Comparison of ENCODE assay signal across 13 mouse cellular contexts in genomic region chr10:117862014-117862580, GRCm38 (mm10). TPM values are rescaled to one million over a fixed set of nuclear protein-coding genes. Genes with fewer than 3 reads are reported as not detected.
DNase-seq lines count a peak whose midpoint lies in the region; ATAC-seq and TF ChIP-seq lines count a peak whose summit lies in the region.
"Had no signal": no experiment of that assay in that cellular context is flagged by ENCODE, and none has a peak within 500 bp of the region (broad histone marks: within the 10 kb centered on the region; RNA-seq: fewer than 3 reads in every experiment).

No protein-coding gene starts in this region.

- no peaks in the 10 kb centered on the region for H3K36me3 ChIP-seq in midbrain, embryonic 13.5 days
- H3K36me3 ChIP-seq in midbrain, embryonic 10.5 days = no peaks in the 10 kb centered on the region
- no peaks in the 10 kb centered on the region for H3K36me3 ChIP-seq in lung, embryonic 14.5 days (ENCODE audit: insufficient read depth)
- H3K36me3 ChIP-seq: neural tube, embryonic 12.5 days had no signal

- peak; percentile 40; the same call in 1 of the 2 replicates for ATAC-seq in midbrain, embryonic 13.5 days
- peak; percentile 80 for ATAC-seq in lung, embryonic 14.5 days (ENCODE audit: insufficient read depth)

- peak; percentile 32 for DNase-seq in embryo, embryonic 10 days (ENCODE audit: low spot score)
- DNase-seq in embryo, embryonic 11 days = no peak
- DNase-seq in midbrain, embryonic 10.5 days (ENCODE audit: low spot score) = no peak
- peak; percentile 59 for DNase-seq in lung, embryonic 14.5 days
- no peak for DNase-seq in layer of hippocampus, adult 2 months (ENCODE audit: low spot score in 2 of 2)
- no peak for DNase-seq in layer of hippocampus, adult 9-10 months (ENCODE audit: low spot score)
- no peak for DNase-seq in heart, adult 18-20 months
- DNase-seq: adrenal gland, postnatal 14 days; cerebellum, adult 11 months had no signal

- no peaks in the 10 kb centered on the region for H3K27me3 ChIP-seq in midbrain, embryonic 13.5 days
- H3K27me3 ChIP-seq in midbrain, embryonic 10.5 days (ENCODE audit: low read depth, poor library complexity, severe bottlenecking) = no peaks in the 10 kb centered on the region
- no peaks in the 10 kb centered on the region for H3K27me3 ChIP-seq in lung, embryonic 14.5 days (ENCODE audit: insufficient read depth, low read length)
- H3K27me3 ChIP-seq: neural tube, embryonic 12.5 days had no signal

- H3K9me3 ChIP-seq in midbrain, embryonic 13.5 days = no peaks in the 10 kb centered on the region
- no peaks in the 10 kb centered on the region for H3K9me3 ChIP-seq in midbrain, embryonic 10.5 days (replicated peaks)
- H3K9me3 ChIP-seq in lung, embryonic 14.5 days (ENCODE audit: low read depth, low read length) = no peaks in the 10 kb centered on the region
- H3K9me3 ChIP-seq: neural tube, embryonic 12.5 days had no signal

- H3K4me2 ChIP-seq in midbrain, embryonic 13.5 days (replicated peaks) = no peak overlapping the region
- peak overlapping the region; percentile 23; the same call in 1 of the 2 replicates for H3K4me2 ChIP-seq in lung, embryonic 14.5 days
- H3K4me2 ChIP-seq: neural tube, embryonic 12.5 days had no signal

- H3K9ac ChIP-seq in midbrain, embryonic 13.5 days (replicated peaks) = no peak overlapping the region
- H3K9ac ChIP-seq in lung, embryonic 14.5 days = no peak overlapping the region
- H3K9ac ChIP-seq: neural tube, embryonic 12.5 days had no signal

- no peak overlapping the region for H3K4me3 ChIP-seq in midbrain, embryonic 13.5 days (replicated peaks)
- no peak overlapping the region for H3K4me3 ChIP-seq in midbrain, embryonic 10.5 days
- H3K4me3 ChIP-seq in lung, embryonic 14.5 days (ENCODE audit: low read depth, low read length) = no peak overlapping the region
- no peak overlapping the region for H3K4me3 ChIP-seq in layer of hippocampus, adult 2 months
- H3K4me3 ChIP-seq: erythroblast, embryonic 14.5 days; left cerebral cortex, adult 2 months; neural tube, embryonic 12.5 days had no signal

- 78% methylated on average over 11 of the region's 11 CpGs for WGBS in midbrain, embryonic 13.5 days
- 79% methylated on average over 11 of the region's 11 CpGs for WGBS in midbrain, embryonic 10.5 days
- WGBS in lung, embryonic 14.5 days = 55% methylated on average over 11 of the region's 11 CpGs

- no peak for TF ChIP-seq CTCF in lung, embryonic 14.5 days (IDR thresholded peaks at IDR 0.05; ENCODE audit: low read depth)
- TF ChIP-seq CTCF in layer of hippocampus, adult 2 months (conservative IDR thresholded peaks at IDR 0.05) = no peak

- no peak overlapping the region for H3K27ac ChIP-seq in midbrain, embryonic 13.5 days
- H3K27ac ChIP-seq in midbrain, embryonic 10.5 days (replicated peaks) = no peak overlapping the region
- peak overlapping the region; percentile 30; the same call in 1 of the 2 replicates for H3K27ac ChIP-seq in lung, embryonic 14.5 days (ENCODE audit: low read depth)
- no peak overlapping the region for H3K27ac ChIP-seq in layer of hippocampus, adult 2 months
- H3K27ac ChIP-seq: left cerebral cortex, adult 2 months; neural tube, embryonic 12.5 days had no signal

- H3K4me1 ChIP-seq in midbrain, embryonic 13.5 days (replicated peaks) = 0 out of 2 replicates have a peak, but pooled peaks cover 2% of the 10 kb centered on the region
- H3K4me1 ChIP-seq in midbrain, embryonic 10.5 days = peaks cover 10% of the 10 kb centered on the region; the same call in 1 of the 2 replicates
- no peaks in the 10 kb centered on the region for H3K4me1 ChIP-seq in lung, embryonic 14.5 days (ENCODE audit: insufficient read depth)
- H3K4me1 ChIP-seq: neural tube, embryonic 12.5 days had no signal

RNA-seq across cellular contexts. Expression of gene Rap1b, which starts 16.3 kb away (rescaled TPM):
- polyA plus RNA-seq in midbrain, embryonic 13.5 days (2015; fragmentation: Nextera tagmentation; extraction: Ambion mirVana) = 140 and 146 TPM in 2 replicates
- 144 and 146 TPM in 2 replicates for polyA plus RNA-seq in midbrain, embryonic 10.5 days (2016; fragmentation: Nextera tagmentation; extraction: Ambion mirVana)
- 214 and 220 TPM in 2 replicates for polyA plus RNA-seq in lung, embryonic 14.5 days (2014; fragmentation: Nextera tagmentation; extraction: Ambion mirVana)
- 10 to 100 TPM; 55.7 to 58.5 TPM for total RNA-seq in layer of hippocampus, adult 2 months (2021)
- total RNA-seq in heart, adult 18-20 months (2021) = 10 to 100 TPM; 48.1 to 52.0 TPM

Comparison
In these comparisons a context has a peak if more than half of its experiments do, and no peak if none do; other contexts are left out.
1. DNase-seq: peak in embryo, embryonic 10 days (single experiment) and lung, embryonic 14.5 days (single experiment); none in embryo, embryonic 11 days (single experiment), midbrain, embryonic 10.5 days (single experiment), layer of hippocampus, adult 2 months (0 of 2), layer of hippocampus, adult 9-10 months (single experiment) and heart, adult 18-20 months (0 of 2).